Comparison of ENCODE assay signal across 26 mouse cellular contexts in the genomic region with DNA sequence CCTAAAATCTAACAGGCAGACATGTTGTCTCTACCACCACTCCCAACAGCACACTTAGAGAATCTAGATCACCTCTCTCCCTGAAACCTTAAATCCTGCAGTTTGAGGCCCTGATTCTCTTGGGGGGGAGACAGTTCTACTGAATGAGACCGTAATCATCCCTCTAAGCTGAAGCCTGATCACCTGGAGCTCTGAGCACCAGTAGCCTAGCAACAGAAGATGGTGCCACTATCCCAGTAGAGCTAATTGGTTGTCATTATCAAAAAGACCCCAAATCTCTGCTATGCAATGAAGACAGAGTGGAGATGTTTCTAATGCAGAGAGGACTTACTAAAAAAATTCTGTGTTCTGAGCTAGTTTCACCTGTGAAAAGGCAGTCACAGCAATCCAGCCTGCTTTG. TPM values are rescaled to one million over a fixed set of nuclear protein-coding genes. Genes with fewer than 3 reads are reported as not detected.
DNase-seq lines count a peak whose midpoint lies in the region; ATAC-seq and TF ChIP-seq lines count a peak whose summit lies in the region.
"Had no signal": no experiment of that assay in that cellular context is flagged by ENCODE, and none has a peak within 500 bp of the region (broad histone marks: within the 10 kb centered on the region; RNA-seq: fewer than 3 reads in every experiment).

No protein-coding gene starts in this region.

- no peaks in the 10 kb centered on the region for H3K36me3 ChIP-seq in hindbrain, embryonic 16.5 days (ENCODE audit: control insufficient read depth, insufficient read depth, low read length)
- no peaks in the 10 kb centered on the region for H3K36me3 ChIP-seq in hindbrain, embryonic 13.5 days
- H3K36me3 ChIP-seq in midbrain, embryonic 15.5 days (replicated peaks): no peaks in the 10 kb centered on the region
- H3K36me3 ChIP-seq in midbrain, embryonic 11.5 days (ENCODE audit: control insufficient read depth, insufficient read depth, low read length): no peaks in the 10 kb centered on the region
- H3K36me3 ChIP-seq in midbrain, postnatal 0 days (ENCODE audit: insufficient read depth, low read length): no peaks in the 10 kb centered on the region
- H3K36me3 ChIP-seq: embryonic facial prominence, embryonic 12.5 days; embryonic facial prominence, embryonic 15.5 days; heart, embryonic 12.5 days; heart, embryonic 15.5 days; hindbrain, embryonic 10.5 days; hindbrain, embryonic 15.5 days had no signal

- DNase-seq in midbrain, embryonic 11.5 days (ENCODE audit: low spot score, missing footprints): no peak
- DNase-seq in midbrain, postnatal 0 days (ENCODE audit: low spot score): peak; percentile 12
- DNase-seq: adrenal gland, adult 2 months; adrenal gland, postnatal 14 days; cerebellum, adult 2 months; cerebellum, adult 9-11 months; cerebellum, postnatal 25 days; gastrocnemius, adult 2 months; gastrocnemius, postnatal 14 days; heart, postnatal 10 days; heart, postnatal 36 days had no signal

- H3K4me1 ChIP-seq in hindbrain, embryonic 16.5 days (ENCODE audit: control insufficient read depth, insufficient read depth, low read depth, low read length): peaks cover 2% of the 10 kb centered on the region; the same call in 1 of the 2 replicates
- H3K4me1 ChIP-seq in hindbrain, embryonic 13.5 days (replicated peaks): peaks cover 6% of the 10 kb centered on the region
- H3K4me1 ChIP-seq in midbrain, embryonic 15.5 days: 0 out of 2 replicates have a peak, but pooled peaks cover 7% of the 10 kb centered on the region
- H3K4me1 ChIP-seq in midbrain, embryonic 11.5 days (ENCODE audit: control insufficient read depth, insufficient read depth, low read length): no peaks in the 10 kb centered on the region
- peaks cover 4% of the 10 kb centered on the region for H3K4me1 ChIP-seq in midbrain, postnatal 0 days (ENCODE audit: insufficient read depth, low read length)
- H3K4me1 ChIP-seq: embryonic facial prominence, embryonic 12.5 days; embryonic facial prominence, embryonic 15.5 days; heart, embryonic 12.5 days; hindbrain, embryonic 15.5 days had no signal

- H3K4me2 ChIP-seq in hindbrain, embryonic 16.5 days (ENCODE audit: low read length): no peak overlapping the region
- no peak overlapping the region for H3K4me2 ChIP-seq in hindbrain, embryonic 13.5 days
- H3K4me2 ChIP-seq in midbrain, embryonic 15.5 days: no peak overlapping the region
- H3K4me2 ChIP-seq in midbrain, embryonic 11.5 days: no peak overlapping the region
- no peak overlapping the region for H3K4me2 ChIP-seq in midbrain, postnatal 0 days (ENCODE audit: low read depth, low read length, poor library complexity, severe bottlenecking)
- H3K4me2 ChIP-seq: embryonic facial prominence, embryonic 12.5 days; embryonic facial prominence, embryonic 15.5 days; forebrain, embryonic 13.5 days; heart, embryonic 12.5 days; heart, embryonic 15.5 days; hindbrain, embryonic 15.5 days had no signal

- no peak for TF ChIP-seq CTCF in midbrain, postnatal 0 days (IDR thresholded peaks at IDR 0.05)

- no peaks in the 10 kb centered on the region for H3K9me3 ChIP-seq in hindbrain, embryonic 16.5 days (ENCODE audit: control insufficient read depth, low read length)
- H3K9me3 ChIP-seq in hindbrain, embryonic 13.5 days: peaks cover 4% of the 10 kb centered on the region; the same call in 1 of the 2 replicates
- H3K9me3 ChIP-seq in midbrain, embryonic 15.5 days: no peaks in the 10 kb centered on the region
- H3K9me3 ChIP-seq in midbrain, embryonic 11.5 days (ENCODE audit: control insufficient read depth, low read length): no peaks in the 10 kb centered on the region
- no peaks in the 10 kb centered on the region for H3K9me3 ChIP-seq in midbrain, postnatal 0 days (ENCODE audit: low read length)
- H3K9me3 ChIP-seq: embryonic facial prominence, embryonic 12.5 days; embryonic facial prominence, embryonic 15.5 days; heart, embryonic 15.5 days; hindbrain, embryonic 10.5 days; hindbrain, embryonic 15.5 days had no signal

- no peaks in the 10 kb centered on the region for H3K27me3 ChIP-seq in hindbrain, embryonic 16.5 days (replicated peaks; ENCODE audit: control insufficient read depth, insufficient read depth, low read length)
- H3K27me3 ChIP-seq in hindbrain, embryonic 13.5 days: no peaks in the 10 kb centered on the region
- H3K27me3 ChIP-seq in midbrain, embryonic 15.5 days (replicated peaks): no peaks in the 10 kb centered on the region
- no peaks in the 10 kb centered on the region for H3K27me3 ChIP-seq in midbrain, embryonic 11.5 days (ENCODE audit: control insufficient read depth, insufficient read depth, low read length)
- H3K27me3 ChIP-seq in midbrain, postnatal 0 days (ENCODE audit: insufficient read depth, low read length): no peaks in the 10 kb centered on the region
- H3K27me3 ChIP-seq: embryonic facial prominence, embryonic 12.5 days; embryonic facial prominence, embryonic 15.5 days; forebrain, embryonic 13.5 days; heart, embryonic 12.5 days; heart, embryonic 15.5 days; hindbrain, embryonic 15.5 days had no signal

- H3K9ac ChIP-seq in hindbrain, embryonic 16.5 days (ENCODE audit: low read depth, low read length): no peak overlapping the region
- H3K9ac ChIP-seq in hindbrain, embryonic 13.5 days: no peak overlapping the region
- no peak overlapping the region for H3K9ac ChIP-seq in midbrain, embryonic 15.5 days
- no peak overlapping the region for H3K9ac ChIP-seq in midbrain, embryonic 11.5 days (ENCODE audit: low read length)
- no peak overlapping the region for H3K9ac ChIP-seq in midbrain, postnatal 0 days (replicated peaks; ENCODE audit: low read length, poor library complexity, severe bottlenecking)
- H3K9ac ChIP-seq: embryonic facial prominence, embryonic 12.5 days; embryonic facial prominence, embryonic 15.5 days; forebrain, embryonic 13.5 days; heart, embryonic 12.5 days; heart, embryonic 15.5 days; hindbrain, embryonic 15.5 days had no signal

- WGBS in hindbrain, embryonic 16.5 days: 61% methylated on average over 1 of the region's 1 CpGs
- 74% methylated on average over 1 of the region's 1 CpGs for WGBS in hindbrain, embryonic 13.5 days
- WGBS in midbrain, embryonic 15.5 days: 37% methylated on average over 1 of the region's 1 CpGs
- WGBS in midbrain, embryonic 11.5 days: 71% methylated on average over 1 of the region's 1 CpGs
- WGBS in midbrain, postnatal 0 days: 29% methylated on average over 1 of the region's 1 CpGs

- H3K27ac ChIP-seq in hindbrain, embryonic 16.5 days (ENCODE audit: low read depth, low read length): no peak overlapping the region
- no peak overlapping the region for H3K27ac ChIP-seq in hindbrain, embryonic 13.5 days
- H3K27ac ChIP-seq in midbrain, embryonic 15.5 days: peak overlapping the region; percentile 21; the same call in 1 of the 2 replicates
- H3K27ac ChIP-seq in midbrain, embryonic 11.5 days (ENCODE audit: low read depth, low read length): no peak overlapping the region
- H3K27ac ChIP-seq in midbrain, postnatal 0 days (ENCODE audit: low read depth, low read length): peak overlapping the region; percentile 48
- H3K27ac ChIP-seq: embryonic facial prominence, embryonic 12.5 days; embryonic facial prominence, embryonic 15.5 days; forebrain, embryonic 13.5 days; gastrocnemius, adult 2 months; heart, embryonic 15.5 days; hindbrain, embryonic 10.5 days; hindbrain, embryonic 15.5 days had no signal

- 0 out of 2 replicates have a peak, but pooled peaks have one; percentile 20 for ATAC-seq in hindbrain, embryonic 16.5 days
- no peak for ATAC-seq in hindbrain, embryonic 13.5 days (ENCODE audit: low FRiP score)
- no peak for ATAC-seq in midbrain, embryonic 15.5 days (replicated peaks)
- no peak for ATAC-seq in midbrain, embryonic 11.5 days (ENCODE audit: low FRiP score)
- peak; percentile 52; the same call in 1 of the 2 replicates for ATAC-seq in midbrain, postnatal 0 days (ENCODE audit: low FRiP score)
- ATAC-seq in erythroid progenitor cell, adult 5-6 weeks (replicated peaks; ENCODE audit: low FRiP score, poor library complexity, severe bottlenecking): no peak
- ATAC-seq: CD4-positive, CD25-positive, alpha-beta regulatory T cell, adult 4 months; forebrain, embryonic 13.5 days; forebrain, embryonic 16.5 days; inflammation-experienced regulatory T-cells, adult 6 months; intestine, embryonic 16.5 days had no signal

- H3K4me3 ChIP-seq in hindbrain, embryonic 16.5 days (ENCODE audit: low read length): no peak overlapping the region
- H3K4me3 ChIP-seq in hindbrain, embryonic 13.5 days: no peak overlapping the region
- no peak overlapping the region for H3K4me3 ChIP-seq in midbrain, embryonic 15.5 days
- H3K4me3 ChIP-seq in midbrain, embryonic 11.5 days (ENCODE audit: low read depth, low read length): no peak overlapping the region
- no peak overlapping the region for H3K4me3 ChIP-seq in midbrain, postnatal 0 days (ENCODE audit: low read depth, low read length)
- H3K4me3 ChIP-seq: embryonic facial prominence, embryonic 12.5 days; embryonic facial prominence, embryonic 15.5 days; forebrain, embryonic 13.5 days; gastrocnemius, adult 2 months; heart, embryonic 12.5 days; heart, embryonic 15.5 days; hindbrain, embryonic 10.5 days; hindbrain, embryonic 15.5 days had no signal

RNA-seq across cellular contexts. Expression of a gene that starts 27.3 kb away (rescaled TPM):
- 19.5 and 20.2 TPM in 2 replicates for polyA plus RNA-seq in hindbrain, embryonic 16.5 days (2015; fragmentation: Nextera tagmentation; extraction: Ambion mirVana)
- polyA plus RNA-seq in hindbrain, embryonic 13.5 days (2015; fragmentation: Nextera tagmentation; extraction: Ambion mirVana): 27.4 and 27.7 TPM in 2 replicates
- 28.1 and 28.2 TPM in 2 replicates for polyA plus RNA-seq in midbrain, embryonic 15.5 days (2015; fragmentation: Nextera tagmentation; extraction: Ambion mirVana)
- polyA plus RNA-seq in midbrain, embryonic 11.5 days (2014; fragmentation: Nextera tagmentation; extraction: Ambion mirVana): 32.8 and 38.1 TPM in 2 replicates
- total RNA-seq in midbrain, postnatal 0 days (2014; rRNA removed): 33.7 and 42.9 TPM in 2 replicates
- 17.3 and 22.9 TPM in 2 replicates for polyA plus RNA-seq in midbrain, postnatal 0 days (2015; fragmentation: Nextera tagmentation; extraction: Ambion mirVana)
- total RNA-seq in erythroid progenitor cell, adult 5-6 weeks (2015; ENCODE audit: low replicate concordance): 77.5 and 99.5 TPM in 2 replicates
- 56.0 and 64.2 TPM in 2 replicates for total RNA-seq in erythroid progenitor cell, adult 5-6 weeks (2017; ENCODE audit: low replicate concordance)

Comparison
In these comparisons a context has a peak if more than half of its experiments do, and no peak if none do; other contexts are left out.
1. ATAC-seq: peak in hindbrain, embryonic 16.5 days (single experiment) and midbrain, postnatal 0 days (single experiment); none in hindbrain, embryonic 13.5 days (single experiment), midbrain, embryonic 15.5 days (single experiment), midbrain, embryonic 11.5 days (single experiment) and erythroid progenitor cell, adult 5-6 weeks (single experiment).
2. H3K27ac ChIP-seq: peak in midbrain, embryonic 15.5 days (single experiment) and midbrain, postnatal 0 days (single experiment); none in hindbrain, embryonic 16.5 days (single experiment), hindbrain, embryonic 13.5 days (single experiment) and midbrain, embryonic 11.5 days (single experiment).